Comparison of ENCODE assay signal across 10 mouse cellular contexts in the genomic region with DNA sequence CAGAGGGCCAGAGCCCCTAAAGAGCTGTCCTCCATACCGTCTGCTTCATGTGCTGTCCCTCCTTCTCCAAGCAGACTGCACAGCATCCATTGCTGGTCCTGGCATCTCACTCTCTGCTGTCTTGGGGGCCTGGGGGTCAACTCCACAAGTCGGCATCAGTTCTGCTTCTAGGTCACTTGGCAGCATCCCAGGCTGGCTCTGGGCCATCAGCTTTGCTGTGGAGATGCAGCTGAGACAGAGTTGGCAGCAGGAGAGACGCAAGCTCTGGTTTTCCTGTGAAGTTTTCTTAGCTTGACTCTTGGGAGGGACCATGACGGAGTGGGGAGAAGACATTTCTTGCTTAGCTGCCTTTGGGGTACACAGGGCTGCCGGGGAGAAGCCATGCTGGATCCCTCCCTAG. TPM values are rescaled to one million over a fixed set of nuclear protein-coding genes. Genes with fewer than 3 reads are reported as not detected.
DNase-seq lines count a peak whose midpoint lies in the region; ATAC-seq lines count a peak whose summit lies in the region.
"Had no signal": no experiment of that assay in that cellular context is flagged by ENCODE, and none has a peak within 500 bp of the region (broad histone marks: within the 10 kb centered on the region; RNA-seq: fewer than 3 reads in every experiment).

No protein-coding gene starts in this region.

- H3K27me3 ChIP-seq in midbrain, embryonic 11.5 days (ENCODE audit: control insufficient read depth, insufficient read depth, low read length) = no peaks in the 10 kb centered on the region
- no peaks in the 10 kb centered on the region for H3K27me3 ChIP-seq in midbrain, embryonic 10.5 days (ENCODE audit: low read depth, poor library complexity, severe bottlenecking)
- H3K27me3 ChIP-seq in liver, embryonic 11.5 days (replicated peaks; ENCODE audit: control insufficient read depth, insufficient read depth, low read length) = no peaks in the 10 kb centered on the region

- no peak overlapping the region for H3K4me2 ChIP-seq in midbrain, embryonic 11.5 days
- no peak overlapping the region for H3K4me2 ChIP-seq in liver, embryonic 11.5 days

- peak; percentile 27 to 33 for DNase-seq in heart, postnatal 14 days
- DNase-seq in heart, postnatal 25 days (ENCODE audit: low spot score) = no peak
- DNase-seq in midbrain, embryonic 11.5 days (ENCODE audit: low spot score, missing footprints) = peak; percentile 28
- no peak for DNase-seq in midbrain, embryonic 10.5 days (ENCODE audit: low spot score)
- peak; percentile 80 for DNase-seq in adrenal gland, postnatal 10 days
- peak; percentile 79 for DNase-seq in kidney, adult 9 months
- no peak for DNase-seq in liver, embryonic 11.5 days (ENCODE audit: low spot score)
- no peak for DNase-seq in urinary bladder, adult 18-20 months (ENCODE audit: low spot score in 2 of 2)
- DNase-seq: thymus, adult 2 months had no signal

- no peak overlapping the region for H3K4me3 ChIP-seq in midbrain, embryonic 11.5 days (ENCODE audit: low read depth, low read length)
- H3K4me3 ChIP-seq in midbrain, embryonic 10.5 days = no peak overlapping the region
- H3K4me3 ChIP-seq in liver, embryonic 11.5 days (ENCODE audit: low read depth, low read length) = no peak overlapping the region
- H3K4me3 ChIP-seq: erythroblast, embryonic 14.5 days had no signal

- WGBS in midbrain, embryonic 11.5 days = 87% methylated on average over 5 of the region's 5 CpGs
- 90% methylated on average over 5 of the region's 5 CpGs for WGBS in midbrain, embryonic 10.5 days
- 88% methylated on average over 5 of the region's 5 CpGs for WGBS in liver, embryonic 11.5 days

- H3K36me3 ChIP-seq in midbrain, embryonic 11.5 days (ENCODE audit: control insufficient read depth, insufficient read depth, low read length) = no peaks in the 10 kb centered on the region
- peaks cover 30% of the 10 kb centered on the region for H3K36me3 ChIP-seq in midbrain, embryonic 10.5 days
- H3K36me3 ChIP-seq in liver, embryonic 11.5 days (ENCODE audit: control insufficient read depth, insufficient read depth, low read length) = peaks cover 5% of the 10 kb centered on the region; the same call in 1 of the 2 replicates

- intact Hi-C loops in heart, postnatal 14 days (cut with DNase I) = no loop called here
- intact Hi-C loops in heart, postnatal 25 days (cut with DNase I) = no loop called here

- no peak overlapping the region for H3K9ac ChIP-seq in midbrain, embryonic 11.5 days (ENCODE audit: low read length)
- no peak overlapping the region for H3K9ac ChIP-seq in liver, embryonic 11.5 days (ENCODE audit: low read depth, low read length)

- no peak overlapping the region for H3K27ac ChIP-seq in midbrain, embryonic 11.5 days (ENCODE audit: low read depth, low read length)
- H3K27ac ChIP-seq in midbrain, embryonic 10.5 days (replicated peaks) = no peak overlapping the region
- H3K27ac ChIP-seq in liver, embryonic 11.5 days (ENCODE audit: low read depth, low read length) = no peak overlapping the region

- no peak for ATAC-seq in midbrain, embryonic 11.5 days (ENCODE audit: low FRiP score)
- ATAC-seq in liver, embryonic 11.5 days (replicated peaks; ENCODE audit: low FRiP score) = no peak

- H3K9me3 ChIP-seq in midbrain, embryonic 11.5 days (ENCODE audit: control insufficient read depth, low read length) = no peaks in the 10 kb centered on the region
- H3K9me3 ChIP-seq in midbrain, embryonic 10.5 days (replicated peaks) = no peaks in the 10 kb centered on the region
- H3K9me3 ChIP-seq in liver, embryonic 11.5 days (ENCODE audit: control insufficient read depth, low read length) = no peaks in the 10 kb centered on the region

- H3K4me1 ChIP-seq in midbrain, embryonic 11.5 days (ENCODE audit: control insufficient read depth, insufficient read depth, low read length) = no peaks in the 10 kb centered on the region; the same call in 1 of the 2 replicates
- H3K4me1 ChIP-seq in midbrain, embryonic 10.5 days = peaks cover 10% of the 10 kb centered on the region
- H3K4me1 ChIP-seq in liver, embryonic 11.5 days (replicated peaks; ENCODE audit: control insufficient read depth, insufficient read depth, low read length) = no peaks in the 10 kb centered on the region

RNA-seq across cellular contexts. Expression of gene Pepd, which starts 13.0 kb away (rescaled TPM):
- total RNA-seq in heart, postnatal 14 days (2021) = 10 to 100 TPM; 22.2 to 23.9 TPM
- 10 to 100 TPM; 22.9 to 23.4 TPM for total RNA-seq in heart, postnatal 25 days (2021)
- 64.9 and 67.3 TPM in 2 replicates for polyA plus RNA-seq in midbrain, embryonic 11.5 days (2014; fragmentation: Nextera tagmentation; extraction: Ambion mirVana)
- 73.7 and 73.9 TPM in 2 replicates for polyA plus RNA-seq in midbrain, embryonic 10.5 days (2016; fragmentation: Nextera tagmentation; extraction: Ambion mirVana)
- 10 to 100 TPM; 56.6 to 58.9 TPM for total RNA-seq in adrenal gland, postnatal 10 days (2021)
- 53.4 and 55.7 TPM in 2 replicates for polyA plus RNA-seq in liver, embryonic 11.5 days (2014; fragmentation: Nextera tagmentation; extraction: Ambion mirVana)

Comparison
In these comparisons a context has a peak if more than half of its experiments do, and no peak if none do; other contexts are left out.
1. DNase-seq: peak in heart, postnatal 14 days (2 of 2), midbrain, embryonic 11.5 days (single experiment), adrenal gland, postnatal 10 days (single experiment) and kidney, adult 9 months (single experiment); none in heart, postnatal 25 days (single experiment), midbrain, embryonic 10.5 days (single experiment), liver, embryonic 11.5 days (single experiment) and urinary bladder, adult 18-20 months (0 of 2).